Mouse (Mus musculus): Measurements from ENCODE around the gene Syce1l. TPM values are rescaled to one million over a fixed set of nuclear protein-coding genes. Genes with fewer than 3 reads are reported as not detected.

The Syce1l gene
- polyA plus RNA-seq, 1 experiment from 2014 or later = not detected

DNA sequence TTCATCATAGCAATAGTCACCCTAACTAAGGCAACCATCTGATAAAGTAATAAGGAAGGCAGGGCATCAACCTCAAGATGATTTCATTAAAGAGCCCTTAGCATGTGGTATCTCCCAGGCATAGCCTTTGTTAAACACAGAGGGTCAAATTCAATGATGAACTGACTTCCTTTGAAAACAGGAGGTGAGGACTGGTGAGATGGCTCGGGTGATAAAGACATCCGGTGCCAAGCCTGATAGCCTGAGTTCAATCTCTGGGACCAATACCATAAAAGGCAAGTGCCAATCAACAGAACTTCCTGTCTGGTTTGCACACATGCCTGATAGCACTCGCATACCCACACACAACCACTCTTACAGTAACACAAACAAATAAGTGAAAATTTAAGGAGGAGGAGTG, 36.3 kb downstream of the Syce1l start:
- no peak for ATAC-seq
- no peaks in the 10 kb centered on the region for H3K4me1 ChIP-seq (replicated peaks)
- H3K4me3 ChIP-seq (replicated peaks) = no peak overlapping the region
- no peak overlapping the region for H3K27ac ChIP-seq
- no peaks in the 10 kb centered on the region for H3K9me3 ChIP-seq
- no peaks in the 10 kb centered on the region for H3K36me3 ChIP-seq
- no peak overlapping the region for H3K4me2 ChIP-seq (replicated peaks)
- 56% methylated on average over 3 of the region's 3 CpGs for WGBS
- H3K27me3 ChIP-seq (replicated peaks) = no peaks in the 10 kb centered on the region
- H3K9ac ChIP-seq = no peak overlapping the region

DNA sequence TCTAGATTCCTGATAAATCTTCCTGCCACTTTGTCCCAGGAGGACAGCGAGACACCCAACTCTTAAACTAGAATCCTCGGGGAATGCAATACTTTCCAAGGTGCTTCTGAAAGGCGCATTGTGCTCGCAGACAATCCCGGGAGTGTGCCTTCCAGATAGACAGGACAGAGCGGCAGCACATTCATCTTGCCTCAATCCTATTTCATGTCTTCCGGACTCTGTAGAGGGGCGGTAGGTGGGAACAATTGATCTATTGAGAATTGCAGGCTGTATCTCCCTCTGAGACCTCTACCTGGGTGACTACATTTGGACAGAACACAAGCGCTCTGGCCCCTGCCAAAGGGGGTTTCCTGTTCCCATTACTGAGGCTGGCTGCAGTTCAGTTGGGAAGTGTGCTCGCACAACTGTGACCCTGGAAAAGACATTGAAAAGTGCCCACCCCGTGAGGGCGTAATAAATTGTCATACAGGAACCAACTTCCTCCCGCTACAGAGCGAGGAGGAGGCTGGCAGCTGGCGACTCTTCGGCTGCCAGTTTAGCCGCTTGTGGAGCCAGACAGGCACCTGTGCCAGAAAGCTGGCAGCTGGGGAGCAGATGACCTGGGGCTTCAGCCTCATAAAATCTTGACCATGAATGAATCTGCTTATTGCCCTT, 45.0 kb downstream of the Syce1l start:
- Histone ChIP-seq H3K9ac (no peak overlapping the region), H3K27ac (no peak overlapping the region), H3K36me3 (no peaks in the 10 kb centered on the region), H3K9me3 (no peaks in the 10 kb centered on the region), H3K4me1 (replicated peaks) (no peaks in the 10 kb centered on the region), H3K27me3 (replicated peaks) (no peaks in the 10 kb centered on the region), H3K4me3 (replicated peaks) (no peak overlapping the region), H3K4me2 (replicated peaks) (0 out of 2 replicates have a peak overlapping the region, but pooled peaks have one; percentile 15)
- WGBS = 67% methylated on average over 17 of the region's 17 CpGs
- ATAC-seq = no peak

DNA sequence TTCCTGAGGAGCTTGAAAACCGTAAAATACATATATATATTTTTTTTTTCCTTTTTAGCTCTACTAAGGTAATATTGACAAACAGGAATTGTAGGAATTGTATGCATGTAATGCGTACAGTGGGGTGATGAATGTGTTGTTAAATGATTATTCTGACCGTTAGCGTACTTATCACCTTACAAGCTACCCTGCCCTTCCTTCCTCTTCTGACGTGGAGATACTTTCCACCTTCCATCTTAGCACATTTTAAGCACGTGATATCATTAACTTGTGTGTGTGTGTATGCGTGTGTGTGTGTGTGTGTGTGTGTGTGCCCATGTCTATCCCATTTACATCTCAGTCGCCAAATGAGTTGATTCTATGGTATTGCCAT, 45.5 kb downstream of the Syce1l start:
- no peak overlapping the region for H3K27ac ChIP-seq
- H3K9me3 ChIP-seq = no peaks in the 10 kb centered on the region
- H3K36me3 ChIP-seq = no peaks in the 10 kb centered on the region
- H3K4me1 ChIP-seq (replicated peaks) = no peaks in the 10 kb centered on the region
- no peak for ATAC-seq
- 83% methylated on average over 8 of the region's 8 CpGs for WGBS
- H3K9ac ChIP-seq = no peak overlapping the region
- no peaks in the 10 kb centered on the region for H3K27me3 ChIP-seq (replicated peaks)
- no peak overlapping the region for H3K4me3 ChIP-seq (replicated peaks)
- no peak overlapping the region for H3K4me2 ChIP-seq (replicated peaks)

DNA sequence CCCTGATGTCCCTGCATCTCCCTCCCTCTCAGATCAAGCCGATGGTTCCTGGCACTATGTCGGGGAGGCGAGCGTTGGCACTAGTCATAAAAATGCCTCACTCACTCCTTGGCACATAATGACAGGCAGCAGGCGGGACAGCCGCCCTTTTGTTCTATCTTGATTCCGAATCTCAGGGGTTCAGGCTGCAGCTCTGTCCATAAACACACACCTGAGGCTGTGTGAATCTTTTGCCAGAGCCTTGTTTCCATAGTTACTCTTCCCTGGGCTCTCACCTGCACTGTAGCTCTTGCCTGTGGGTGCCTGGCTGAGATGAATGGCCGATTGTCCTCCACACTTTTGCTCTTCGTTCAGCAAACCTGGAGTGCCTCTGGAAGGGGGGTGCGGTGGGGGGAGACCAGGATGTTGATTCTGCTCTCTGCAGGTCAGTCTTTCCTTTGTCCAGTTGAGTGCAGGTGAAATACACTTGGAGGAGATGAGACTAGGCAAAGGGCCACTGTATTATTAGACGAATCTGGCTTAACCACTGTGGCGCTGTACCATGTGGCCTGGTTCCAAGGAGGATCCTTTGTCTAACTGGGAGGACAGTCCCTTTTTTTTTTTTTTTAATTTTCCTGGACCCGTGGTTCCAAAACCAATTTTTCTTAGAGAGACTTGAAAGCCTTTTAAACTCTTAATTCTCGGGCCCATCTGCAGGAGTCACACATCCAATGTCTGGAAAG, 48.8 kb downstream of the Syce1l start:
- Histone ChIP-seq H3K4me1 (replicated peaks) (no peaks in the 10 kb centered on the region), H3K4me3 (replicated peaks) (no peak overlapping the region), H3K27ac (no peak overlapping the region), H3K9ac (no peak overlapping the region), H3K36me3 (no peaks in the 10 kb centered on the region), H3K9me3 (no peaks in the 10 kb centered on the region), H3K27me3 (replicated peaks) (no peaks in the 10 kb centered on the region), H3K4me2 (replicated peaks) (no peak overlapping the region)
- no peak for ATAC-seq
- 60% methylated on average over 14 of the region's 14 CpGs for WGBS

DNA sequence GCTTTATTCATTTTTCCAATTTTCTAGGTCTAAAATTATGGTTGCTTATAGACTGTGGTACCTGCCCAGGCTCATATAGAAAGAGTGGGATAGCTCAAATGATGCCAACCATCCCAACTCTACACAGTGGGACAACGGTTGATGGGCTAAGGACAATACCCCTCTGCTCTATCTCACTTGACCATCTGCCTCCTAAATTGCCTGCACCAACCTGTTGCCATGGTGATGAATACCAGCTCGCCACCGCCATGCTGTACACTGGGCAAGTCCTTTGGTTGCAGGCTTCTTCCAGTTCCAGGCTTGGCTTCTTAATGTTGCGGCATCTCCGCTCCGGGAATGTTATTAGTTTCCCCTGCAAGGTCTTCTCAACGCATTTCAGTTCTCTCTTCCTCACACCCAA, 62.0 kb downstream of the Syce1l start:
- no peak for ATAC-seq
- WGBS = 75% methylated on average over 7 of the region's 7 CpGs

More for the DNA sequence above, 62.0 kb downstream of the Syce1l start:
- Histone ChIP-seq H3K27me3 (replicated peaks) (no peaks in the 10 kb centered on the region), H3K27ac (no peak overlapping the region), H3K4me2 (replicated peaks) (no peak overlapping the region), H3K36me3 (no peaks in the 10 kb centered on the region), H3K4me3 (replicated peaks) (no peak overlapping the region), H3K9me3 (no peaks in the 10 kb centered on the region), H3K4me1 (replicated peaks) (no peaks in the 10 kb centered on the region), H3K9ac (no peak overlapping the region)

Other genes starting within 250 kb of the Syce1l start
- 6.0 TPM in 2 replicates for gene Mon1b, start 7.6 kb upstream of the Syce1l start, polyA plus RNA-seq (2015; fragmentation: Nextera tagmentation; extraction: Ambion mirVana)
- gene Adamts18, start 205.5 kb downstream of the Syce1l start, polyA plus RNA-seq (2015; fragmentation: Nextera tagmentation; extraction: Ambion mirVana) = 0.45 and 0.48 TPM in 2 replicates